Mouse (Mus musculus): ENCODE measurements around the gene Ifnz.
A peak's percentile ranks its signal among the peaks of the same experiment; 100 is the strongest.
"Not testable (repeated sequence)": the region's sequence is repeated elsewhere in the genome, so short reads cannot be mapped to it uniquely, and the experiment has no call there.

Ifnz gene

DNA sequence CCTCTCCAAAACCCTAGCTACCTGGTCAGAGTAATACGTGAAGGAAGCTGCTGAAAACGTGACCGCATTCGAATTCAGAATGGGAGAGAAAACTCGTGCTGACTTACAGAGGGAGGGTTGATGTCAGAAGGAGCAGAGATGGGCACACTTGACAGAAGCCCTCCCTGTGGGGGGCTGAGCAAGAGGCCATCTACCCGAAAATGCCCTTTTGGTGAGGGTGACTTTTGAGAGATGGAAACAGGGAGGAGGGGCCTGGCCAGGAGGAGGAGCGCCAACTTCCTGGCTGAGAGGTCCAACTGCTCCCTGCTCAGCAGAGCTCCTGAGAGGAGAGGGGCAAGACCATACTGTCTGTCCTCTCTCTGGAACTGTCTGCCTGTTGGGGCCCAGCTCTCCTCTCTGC is at the start of gene Ifnz:
Gene Ifnz (plus strand): TSS at position 301 of the 400 bp plus-strand sequence.
- not testable (repeated sequence) for DNase-seq

DNA sequence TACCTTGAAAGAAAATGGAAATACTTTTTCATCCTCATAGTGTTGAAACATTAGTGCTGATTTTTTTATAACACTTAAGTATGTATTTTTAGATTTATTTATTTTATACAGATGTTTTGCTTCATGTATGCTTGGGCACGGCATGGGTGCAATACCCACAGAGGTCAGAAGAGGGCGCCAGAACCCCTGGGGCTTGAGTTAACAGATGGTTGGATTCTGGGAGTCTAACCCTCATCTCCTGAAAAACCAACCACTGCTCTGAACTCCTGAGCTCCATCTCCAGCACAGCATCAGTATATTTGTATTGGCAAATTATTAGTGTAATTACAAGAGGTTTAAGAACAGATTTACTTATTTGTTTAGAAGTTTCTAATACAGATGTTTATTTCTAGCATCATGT is 43.5 kb upstream of the Ifnz start:
- peak; percentile 85 to 87 for DNase-seq

DNA sequence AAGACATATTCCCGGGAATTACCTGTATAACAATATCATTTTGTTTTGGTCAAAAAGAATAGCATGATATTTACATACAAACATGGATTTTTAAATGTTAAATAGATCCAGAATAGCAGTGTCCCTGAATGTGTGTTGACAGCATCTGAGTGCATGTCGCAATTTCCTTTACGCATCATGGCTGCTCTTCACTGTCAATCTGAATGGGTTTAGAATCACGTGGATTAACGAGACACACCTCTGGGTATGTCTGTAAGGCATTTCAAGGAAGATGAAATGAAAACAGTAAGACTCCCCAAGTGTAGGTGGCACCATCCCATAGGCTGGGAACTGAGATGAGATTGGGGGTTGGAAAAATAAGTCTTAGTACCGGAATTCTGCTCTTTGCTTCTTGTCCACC is 42.9 kb upstream of the Ifnz start:
- no peak for DNase-seq

DNA sequence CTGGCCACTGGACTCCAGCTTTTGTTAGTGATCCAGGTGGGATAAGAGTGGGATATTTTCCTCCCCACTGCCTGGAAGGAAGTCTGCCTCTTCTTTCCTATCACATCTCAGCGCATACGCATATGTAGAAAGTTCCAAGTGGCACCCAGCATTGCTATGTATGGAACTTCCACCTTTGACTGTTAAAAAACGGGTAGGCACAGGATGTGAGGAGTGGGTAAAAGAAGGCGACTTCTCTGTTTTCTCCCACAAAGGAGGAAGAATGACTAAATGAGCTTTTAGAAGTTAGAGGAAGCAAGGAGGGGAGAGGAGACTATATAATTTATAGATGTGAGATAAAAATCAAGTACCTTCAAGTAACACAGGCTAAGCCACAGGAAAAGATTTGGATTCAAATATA is 40.5 kb upstream of the Ifnz start:
- no peak for DNase-seq

DNA sequence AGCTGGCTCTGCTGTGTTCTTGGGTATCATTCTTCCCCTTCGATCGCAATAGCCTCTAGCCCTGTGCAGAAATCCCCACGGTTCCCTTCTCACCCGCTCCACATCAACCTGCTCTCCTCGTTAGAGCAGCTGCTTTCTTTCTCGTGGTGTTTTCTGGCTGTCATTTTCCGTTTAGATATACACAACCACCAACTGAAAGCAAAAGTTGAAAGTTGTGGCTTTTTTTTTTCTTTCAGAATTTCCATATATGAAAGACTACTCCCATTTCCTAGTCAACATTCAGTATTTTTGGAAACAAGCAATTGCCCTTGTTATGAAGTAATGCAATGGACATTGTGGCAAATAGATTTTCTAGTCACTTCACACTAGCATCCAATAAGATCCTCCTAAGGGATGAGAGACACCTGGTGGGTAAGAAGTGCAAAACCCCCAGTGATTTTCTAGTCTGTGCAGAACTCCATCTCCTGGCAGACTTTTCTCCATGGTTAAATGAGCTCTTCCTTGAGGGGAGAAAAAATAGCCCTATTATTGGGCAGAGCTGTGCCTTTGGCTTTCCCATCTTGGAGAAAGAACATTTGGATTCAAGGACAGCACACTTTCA is 39.1 kb upstream of the Ifnz start:
- no peak for DNase-seq

DNA sequence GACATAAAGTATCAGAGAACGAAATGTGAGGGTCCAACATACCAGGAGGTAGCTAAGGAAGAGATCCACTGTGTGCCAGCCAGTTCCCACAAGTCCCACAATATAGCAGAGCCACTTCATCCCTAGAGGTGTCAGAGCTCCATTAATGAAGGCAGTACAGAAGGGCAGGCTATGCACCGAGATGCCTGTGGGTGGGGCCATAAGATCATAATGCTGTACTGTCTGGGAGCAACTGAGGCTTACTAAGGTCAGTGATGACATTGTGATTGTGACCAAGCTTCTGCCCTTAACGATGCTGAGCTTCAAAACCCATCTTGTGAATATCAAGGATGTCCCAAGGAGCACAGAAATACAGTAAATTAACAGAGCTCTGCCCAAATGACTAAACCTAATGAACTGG is 37.7 kb upstream of the Ifnz start:
- no peak for DNase-seq

DNA sequence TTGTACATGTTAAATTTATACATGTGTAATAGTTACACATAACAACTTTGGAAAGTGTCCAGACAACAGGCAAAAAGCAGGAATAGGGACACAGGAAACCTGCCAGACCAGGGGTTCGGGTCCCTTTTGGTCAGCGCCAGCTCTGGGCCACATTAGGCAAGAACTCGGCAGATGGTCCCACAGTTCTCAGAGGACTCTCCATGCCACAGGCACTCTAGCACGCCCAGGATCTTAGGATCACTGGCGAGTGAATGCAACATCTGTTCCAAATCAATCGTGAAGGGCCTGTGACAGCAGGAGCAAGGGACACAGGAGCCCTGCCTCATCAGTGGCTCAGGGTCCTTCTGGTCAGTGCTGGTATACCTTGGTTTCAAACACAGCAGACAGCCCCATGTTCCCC is 32.0 kb upstream of the Ifnz start:
- no peak for DNase-seq

DNA sequence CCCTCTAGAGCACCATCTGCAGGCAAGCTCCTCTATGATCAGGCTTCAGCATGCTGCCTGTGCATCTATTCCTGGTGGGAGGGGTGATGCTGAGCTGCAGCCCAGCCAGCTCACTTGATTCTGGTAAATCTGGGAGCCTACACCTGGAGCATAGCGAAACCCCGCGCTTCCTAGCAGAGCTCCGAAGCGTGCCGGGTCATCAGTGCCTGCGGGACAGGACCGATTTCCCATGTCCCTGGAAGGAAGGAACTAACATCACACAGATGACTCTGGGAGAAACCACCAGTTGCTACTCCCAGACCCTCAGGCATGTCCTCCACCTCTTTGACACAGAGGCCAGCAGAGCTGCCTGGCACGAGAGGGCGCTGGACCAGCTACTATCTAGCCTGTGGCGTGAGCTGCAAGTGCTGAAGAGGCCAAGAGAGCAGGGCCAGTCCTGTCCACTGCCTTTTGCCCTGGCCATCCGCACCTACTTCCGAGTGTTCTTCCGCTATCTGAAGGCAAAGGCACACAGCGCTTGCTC is 27.1 kb upstream of the Ifnz start, which contains the start of gene Gm13271:
Gene Gm13271 (plus strand): TSS at position 51 of the 523 bp plus-strand sequence.
- peak; percentile 59 to 61 for DNase-seq

DNA sequence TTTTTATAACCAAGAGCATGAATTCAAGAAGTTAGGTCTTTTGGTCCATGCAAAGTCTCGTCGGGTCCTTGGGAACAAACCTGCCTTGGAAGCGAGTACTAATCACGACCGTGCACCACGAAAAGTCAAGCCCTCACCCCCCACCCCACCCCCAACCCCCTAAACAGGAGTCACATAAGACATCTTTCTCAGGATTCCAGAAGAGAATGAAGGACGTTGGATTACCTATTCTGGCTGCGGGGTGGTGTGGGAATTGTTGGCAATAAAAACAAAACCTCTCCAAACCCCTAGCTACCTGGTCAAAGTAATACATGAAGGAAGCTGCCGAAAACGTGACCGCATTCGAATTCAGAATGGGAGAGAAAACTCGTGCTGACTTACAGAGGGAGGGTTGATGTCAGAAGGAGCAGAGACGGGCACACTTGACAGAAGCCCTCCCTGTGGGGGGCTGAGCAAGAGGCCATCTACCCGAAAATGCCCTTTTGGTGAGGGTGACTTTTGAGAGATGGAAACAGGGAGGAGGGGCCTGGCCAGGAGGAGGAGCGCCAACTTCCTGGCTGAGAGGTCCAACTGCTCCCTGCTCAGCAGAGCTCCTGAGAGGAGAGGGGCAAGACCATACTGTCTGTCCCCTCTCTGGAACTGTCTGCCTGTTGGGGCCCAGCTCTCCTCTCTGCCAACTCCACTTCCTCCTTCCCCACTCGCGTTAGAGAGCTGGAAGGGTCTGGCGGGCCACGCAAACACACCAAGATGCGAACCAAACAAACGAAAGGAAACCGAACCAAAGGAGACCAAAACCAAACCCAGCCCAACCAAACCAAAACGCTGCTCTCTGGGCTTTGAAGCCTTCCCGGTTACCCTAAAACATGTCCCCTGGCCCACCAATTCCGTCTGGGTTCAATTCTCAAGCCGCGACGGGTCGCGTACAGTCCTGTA is 25.1 kb upstream of the Ifnz start:
- peak in 1 of 2 experiments; percentile 27 for DNase-seq

DNA sequence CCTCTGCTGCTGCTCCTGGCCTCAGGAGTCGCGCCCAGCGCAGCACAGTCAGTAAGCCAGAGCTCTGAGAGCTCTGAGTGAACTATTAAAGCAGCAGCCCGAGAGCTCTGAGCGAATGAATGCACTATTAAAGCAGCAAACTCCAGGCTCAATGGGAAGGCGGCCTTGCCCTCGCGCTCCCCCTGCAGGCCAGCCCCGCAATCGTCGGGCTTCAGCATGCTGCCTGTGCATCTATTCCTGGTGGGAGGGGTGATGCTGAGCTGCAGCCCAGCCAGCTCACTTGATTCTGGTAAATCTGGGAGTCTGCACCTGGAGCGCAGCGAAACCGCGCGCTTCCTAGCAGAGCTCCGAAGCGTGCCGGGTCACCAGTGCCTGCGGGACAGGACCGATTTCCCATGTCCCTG is 24.3 kb upstream of the Ifnz start:
- DNase-seq = peak; percentile 87 to 91

DNA sequence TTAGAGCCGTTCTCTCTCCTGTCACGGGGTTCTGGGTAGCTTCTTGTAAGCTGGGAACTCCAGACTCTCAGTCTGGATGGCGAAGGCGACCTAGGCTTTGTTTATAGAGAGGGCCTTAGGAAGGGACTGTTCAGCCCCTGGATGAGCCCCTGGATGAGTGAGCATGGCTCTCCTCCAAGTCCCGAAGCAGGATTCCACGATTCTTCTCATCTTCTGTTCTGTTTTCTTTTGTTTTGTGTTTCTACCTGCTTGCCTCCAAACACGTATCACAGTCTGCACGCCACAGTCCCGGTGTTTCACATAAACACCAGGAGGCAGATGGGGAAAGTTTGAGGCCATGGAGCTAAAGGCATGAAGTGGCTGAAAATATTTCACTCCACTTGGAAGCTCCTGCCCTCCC is 23.2 kb upstream of the Ifnz start:
- not testable (repeated sequence) for DNase-seq

DNA sequence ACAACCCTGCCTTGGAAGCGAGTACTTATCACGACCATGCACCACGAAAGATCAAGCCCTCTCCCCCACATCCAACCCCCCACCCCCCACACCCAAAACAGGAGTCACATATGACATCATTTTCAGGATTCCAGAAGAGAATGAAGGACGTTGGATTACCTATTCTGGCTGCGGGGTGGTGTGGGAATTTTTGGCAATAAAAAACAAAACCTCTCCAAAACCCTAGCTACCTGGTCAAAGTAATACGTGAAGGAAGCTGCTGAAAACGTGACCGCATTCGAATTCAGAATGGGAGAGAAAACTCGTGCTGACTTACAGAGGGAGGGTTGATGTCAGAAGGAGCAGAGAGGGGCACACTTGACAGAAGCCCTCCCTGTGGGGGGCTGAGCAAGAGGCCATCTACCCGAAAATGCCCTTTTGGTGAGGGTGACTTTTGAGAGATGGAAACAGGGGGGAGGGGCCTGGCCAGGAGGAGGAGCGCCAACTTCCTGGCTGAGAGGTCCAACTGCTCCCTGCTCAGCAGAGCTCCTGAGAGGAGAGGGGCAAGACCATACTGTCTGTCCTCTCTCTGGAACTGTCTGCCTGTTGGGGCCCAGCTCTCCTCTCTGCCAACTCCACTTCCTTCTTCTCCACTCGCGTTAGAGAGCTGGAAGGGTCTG is 22.2 kb upstream of the Ifnz start, which contains the start of gene Gm13283:
Gene Gm13283 (plus strand): TSS at position 510 of the 659 bp plus-strand sequence.
- DNase-seq = peak; percentile 44 to 61

DNA sequence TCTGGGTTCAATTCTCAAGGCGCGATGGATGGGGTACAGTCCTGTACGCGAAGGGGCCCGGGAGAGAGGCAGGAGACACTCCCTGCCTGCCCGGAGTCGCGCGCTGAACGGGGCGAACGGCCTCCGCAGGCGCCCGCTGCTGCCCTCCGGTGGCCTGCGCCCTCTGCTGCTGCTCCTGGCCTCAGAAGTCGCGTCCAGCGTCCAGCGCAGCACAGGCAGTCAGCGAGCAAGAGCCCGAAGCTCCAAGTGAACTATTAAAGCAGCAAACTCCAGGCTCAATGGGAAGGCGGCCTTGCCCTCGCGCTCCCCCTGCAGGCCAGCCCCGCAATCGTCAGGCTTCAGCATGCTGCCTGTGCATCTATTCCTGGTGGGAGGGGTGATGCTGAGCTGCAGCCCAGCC is 21.5 kb upstream of the Ifnz start:
- peak; percentile 80 to 89 for DNase-seq

DNA sequence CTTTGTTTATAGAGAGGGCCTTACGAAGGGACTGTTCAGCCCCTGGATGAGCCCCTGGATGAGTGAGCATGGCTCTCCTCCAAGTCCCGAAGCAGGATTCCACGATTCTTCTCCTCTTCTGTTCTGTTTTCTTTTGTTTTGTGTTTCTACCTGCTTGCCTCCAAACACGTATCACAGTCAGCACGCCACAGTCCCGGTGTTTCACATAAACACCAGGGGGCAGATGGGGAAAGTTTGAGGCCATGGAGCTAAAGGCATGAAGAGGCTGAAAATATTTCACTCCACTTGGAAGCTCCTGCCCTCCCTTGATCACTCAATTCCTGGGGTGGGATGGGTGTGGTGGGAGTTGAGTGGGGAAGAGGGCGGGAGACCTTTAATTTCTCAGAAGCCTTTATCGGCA is 20.2 kb upstream of the Ifnz start:
- peak; percentile 67 to 74 for DNase-seq

DNA sequence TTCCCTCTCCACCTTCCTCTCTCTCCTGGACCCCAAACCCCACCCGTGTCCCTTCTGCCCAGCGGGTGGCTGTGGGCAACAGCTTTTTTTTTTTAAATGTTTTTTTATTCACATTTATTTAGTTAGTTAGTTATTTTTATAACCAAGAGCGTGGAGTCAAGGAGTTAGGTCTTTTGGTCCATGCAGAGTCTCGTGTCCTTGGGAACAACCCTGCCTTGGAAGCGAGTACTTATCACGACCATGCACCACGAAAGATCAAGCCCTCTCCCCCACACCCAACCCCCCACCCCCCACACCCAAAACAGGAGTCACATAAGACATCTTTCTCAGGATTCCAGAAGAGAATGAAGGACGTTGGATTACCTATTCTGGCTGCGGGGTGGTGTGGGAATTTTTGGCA is 19.6 kb upstream of the Ifnz start:
- DNase-seq = peak in 1 of 2 experiments; percentile 22

DNA sequence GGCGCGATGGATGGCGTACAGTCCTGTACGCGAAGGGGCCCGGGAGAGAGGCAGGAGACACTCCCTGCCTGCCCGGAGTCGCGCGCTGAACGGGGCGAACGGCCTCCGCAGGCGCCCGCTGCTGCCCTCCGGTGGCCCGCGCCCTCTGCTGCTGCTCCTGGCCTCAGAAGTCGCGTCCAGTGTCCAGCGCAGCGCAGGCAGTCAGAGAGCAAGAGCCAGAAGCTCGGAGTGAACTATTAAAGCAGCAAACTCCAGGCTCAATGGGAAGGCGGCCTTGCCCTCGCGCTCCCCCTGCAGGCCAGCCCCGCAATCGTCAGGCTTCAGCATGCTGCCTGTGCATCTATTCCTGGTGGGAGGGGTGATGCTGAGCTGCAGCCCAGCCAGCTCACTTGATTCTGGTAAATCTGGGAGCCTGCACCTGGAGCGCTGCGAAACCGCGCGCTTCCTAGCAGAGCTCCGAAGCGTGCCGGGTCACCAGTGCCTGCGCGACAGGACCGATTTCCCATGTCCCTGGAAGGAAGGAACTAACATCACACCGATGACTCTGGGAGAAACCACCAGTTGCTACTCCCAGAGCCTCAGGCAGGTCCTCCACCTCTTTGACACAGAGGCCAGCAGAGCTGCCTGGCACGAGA is 18.4 kb upstream of the Ifnz start:
- DNase-seq = peak; percentile 55 to 78

DNA sequence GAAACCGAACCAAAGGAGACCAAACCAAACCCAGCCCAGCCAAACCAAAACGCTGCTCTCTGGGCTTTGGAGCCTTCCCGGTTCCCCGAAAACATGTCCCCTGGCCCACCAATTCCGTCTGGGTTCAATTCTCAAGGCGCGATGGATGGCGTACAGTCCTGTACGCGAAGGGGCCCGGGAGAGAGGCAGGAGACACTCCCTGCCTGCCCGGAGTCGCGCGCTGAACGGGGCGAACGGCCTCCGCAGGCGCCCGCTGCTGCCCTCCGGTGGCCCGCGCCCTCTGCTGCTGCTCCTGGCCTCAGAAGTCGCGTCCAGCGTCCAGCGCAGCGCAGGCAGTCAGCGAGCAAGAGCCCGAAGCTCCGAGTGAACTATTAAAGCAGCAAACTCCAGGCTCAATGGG is 8.4 kb upstream of the Ifnz start, which contains the start of gene Gm13290:
Gene Gm13290 (plus strand): TSS at position 301 of the 400 bp plus-strand sequence.
- DNase-seq = not testable (repeated sequence)

DNA sequence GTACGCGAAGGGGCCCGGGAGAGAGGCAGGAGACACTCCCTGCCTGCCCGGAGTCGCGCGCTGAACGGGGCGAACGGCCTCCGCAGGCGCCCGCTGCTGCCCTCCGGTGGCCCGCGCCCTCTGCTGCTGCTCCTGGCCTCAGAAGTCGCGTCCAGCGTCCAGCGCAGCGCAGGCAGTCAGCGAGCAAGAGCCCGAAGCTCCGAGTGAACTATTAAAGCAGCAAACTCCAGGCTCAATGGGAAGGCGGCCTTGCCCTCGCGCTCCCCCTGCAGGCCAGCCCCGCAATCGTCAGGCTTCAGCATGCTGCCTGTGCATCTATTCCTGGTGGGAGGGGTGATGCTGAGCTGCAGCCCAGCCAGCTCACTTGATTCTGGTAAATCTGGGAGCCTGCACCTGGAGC is 5.3 kb upstream of the Ifnz start, which contains the start of gene Gm13289:
Gene Gm13289 (plus strand): TSS at position 301 of the 400 bp plus-strand sequence.
- DNase-seq = not testable (repeated sequence)

DNA sequence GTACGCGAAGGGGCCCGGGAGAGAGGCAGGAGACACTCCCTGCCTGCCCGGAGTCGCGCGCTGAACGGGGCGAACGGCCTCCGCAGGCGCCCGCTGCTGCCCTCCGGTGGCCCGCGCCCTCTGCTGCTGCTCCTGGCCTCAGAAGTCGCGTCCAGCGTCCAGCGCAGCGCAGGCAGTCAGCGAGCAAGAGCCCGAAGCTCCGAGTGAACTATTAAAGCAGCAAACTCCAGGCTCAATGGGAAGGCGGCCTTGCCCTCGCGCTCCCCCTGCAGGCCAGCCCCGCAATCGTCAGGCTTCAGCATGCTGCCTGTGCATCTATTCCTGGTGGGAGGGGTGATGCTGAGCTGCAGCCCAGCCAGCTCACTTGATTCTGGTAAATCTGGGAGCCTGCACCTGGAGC is 2.4 kb upstream of the Ifnz start, which contains the start of gene Gm13272:
Gene Gm13272 (plus strand): TSS at position 301 of the 400 bp plus-strand sequence.
- not testable (repeated sequence) for DNase-seq

DNA sequence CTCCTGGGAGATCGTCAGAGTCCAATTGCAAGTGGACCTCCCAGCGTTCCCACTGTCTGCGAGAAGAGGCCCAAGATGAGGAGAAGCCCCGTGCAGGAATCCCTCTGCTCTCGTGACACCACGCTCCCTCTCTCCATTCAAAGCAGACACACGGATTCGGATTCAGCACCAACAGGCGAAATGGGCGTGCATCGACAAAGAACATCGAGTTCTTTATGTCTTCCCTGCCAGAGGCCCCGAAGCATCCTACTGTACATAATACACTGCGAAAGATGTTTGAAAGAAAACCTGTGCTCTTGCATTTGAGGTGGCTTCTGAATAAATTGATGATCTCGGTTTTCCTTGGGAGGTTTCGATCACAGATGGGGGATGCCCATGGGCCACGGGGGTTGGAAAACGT is 1.6 kb upstream of the Ifnz start:
- DNase-seq = not testable (repeated sequence)

DNA sequence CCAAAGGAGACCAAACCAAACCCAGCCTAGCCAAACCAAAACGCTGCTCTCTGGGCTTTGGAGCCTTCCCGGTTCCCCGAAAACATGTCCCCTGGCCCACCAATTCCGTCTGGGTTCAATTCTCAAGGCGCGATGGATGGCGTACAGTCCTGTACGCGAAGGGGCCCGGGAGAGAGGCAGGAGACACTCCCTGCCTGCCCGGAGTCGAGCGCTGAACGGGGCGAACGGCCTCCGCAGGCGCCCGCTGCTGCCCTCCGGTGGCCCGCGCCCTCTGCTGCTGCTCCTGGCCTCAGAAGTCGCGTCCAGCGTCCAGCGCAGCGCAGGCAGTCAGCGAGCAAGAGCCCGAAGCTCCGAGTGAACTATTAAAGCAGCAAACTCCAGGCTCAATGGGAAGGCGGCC is 404 bp downstream of the Ifnz start:
- peak; percentile 29 to 39 for DNase-seq

DNA sequence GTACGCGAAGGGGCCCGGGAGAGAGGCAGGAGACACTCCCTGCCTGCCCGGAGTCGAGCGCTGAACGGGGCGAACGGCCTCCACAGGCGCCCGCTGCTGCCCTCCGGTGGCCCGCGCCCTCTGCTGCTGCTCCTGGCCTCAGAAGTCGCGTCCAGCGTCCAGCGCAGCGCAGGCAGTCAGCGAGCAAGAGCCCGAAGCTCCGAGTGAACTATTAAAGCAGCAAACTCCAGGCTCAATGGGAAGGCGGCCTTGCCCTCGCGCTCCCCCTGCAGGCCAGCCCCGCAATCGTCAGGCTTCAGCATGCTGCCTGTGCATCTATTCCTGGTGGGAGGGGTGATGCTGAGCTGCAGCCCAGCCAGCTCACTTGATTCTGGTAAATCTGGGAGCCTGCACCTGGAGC is 3.5 kb downstream of the Ifnz start, which contains the start of gene Gm13276:
Gene Gm13276 (plus strand): TSS at position 301 of the 400 bp plus-strand sequence.
- DNase-seq = not testable (repeated sequence)

Measured in kidney, postnatal 4 days (tissue).